Mouse (Mus musculus) kidney, embryonic 15.5 days (tissue): ENCODE results near the gene Gstt3. TPM values are rescaled to one million over a fixed set of nuclear protein-coding genes. Genes with fewer than 3 reads are reported as not detected.

Experiments
- ATAC-seq: fragments of 200-750 bp; cut with Nextera tagmentation; replicated peaks from 2 replicates; pipeline ENCODE4 v1.8.0; 2017; ENCODE audit warnings: moderate TSS enrichment; ENCODE audit not compliant: low FRiP score
- H3K27ac ChIP-seq: fragments of 300-500 bp; sonication (generic); 2 replicates; pipeline ENCODE4 v1.5.1; 2015; ENCODE audit warnings: mild to moderate bottlenecking, inconsistent platforms
- H3K27me3 ChIP-seq: fragments of 300-500 bp; sonication (generic); 2 replicates; pipeline ENCODE4 v1.6.1; 2015; ENCODE audit warnings: inconsistent platforms
- H3K36me3 ChIP-seq: fragments of 300-500 bp; sonication (generic); 2 replicates; pipeline ENCODE4 v1.6.1; 2015; ENCODE audit warnings: inconsistent platforms
- H3K4me1 ChIP-seq: fragments of 300-500 bp; sonication (generic); 2 replicates; pipeline ENCODE4 v1.6.1; 2015; ENCODE audit warnings: inconsistent platforms
- H3K4me2 ChIP-seq: fragments of 300-500 bp; sonication (generic); 2 replicates; pipeline ENCODE4 v1.6.1; 2015; ENCODE audit warnings: moderate library complexity, mild to moderate bottlenecking, inconsistent platforms
- H3K4me3 ChIP-seq: fragments of 300-500 bp; sonication (generic); replicated peaks from 2 replicates; pipeline ENCODE4 v1.5.1; 2015; ENCODE audit warnings: mild to moderate bottlenecking, inconsistent platforms
- H3K9ac ChIP-seq: fragments of 300-500 bp; sonication (generic); 2 replicates; pipeline ENCODE4 v1.6.1; 2015; ENCODE audit warnings: mild to moderate bottlenecking, inconsistent platforms
- H3K9me3 ChIP-seq: fragments of 300-500 bp; sonication (generic); replicated peaks from 2 replicates; pipeline ENCODE4 v1.6.1; 2016; ENCODE audit warnings: inconsistent platforms
- WGBS: fragments of 180-500 bp; shearing (Covaris S2); methylation state at CpG from one replicate; pipeline ENCODE4 v1.1.7; 2015; ENCODE audit warnings: mixed read lengths; 5-methylcytosine and 5-hydroxymethylcytosine counted together
- polyA plus RNA-seq: library from polyadenylated mRNA; unstranded; fragments of >200 nt; fragmentation: Nextera tagmentation; extraction: Ambion mirVana; gene quantifications from 2 replicates; pipeline ENCODE4 v1.2.1, GENCODE M21; 2015

Gstt3 gene
- polyA plus RNA-seq, 1 experiment from 2014 or later, result 42.2 TPM

GRCm38 (mm10) chr10:75744017-75744416 lies 37.2 kb downstream of the Gstt3 start:
- Histone ChIP-seq H3K4me1 (no peaks in the 10 kb centered on the region), H3K27me3 (no peaks in the 10 kb centered on the region), H3K9me3 (no peaks in the 10 kb centered on the region), H3K9ac (no peak overlapping the region), H3K4me2 (no peak overlapping the region), H3K36me3 (peaks cover 93% of the 10 kb centered on the region), H3K27ac (no peak overlapping the region), H3K4me3 (no peak overlapping the region)
- 39% methylated on average over 3 of the region's 3 CpGs for WGBS
- ATAC-seq, result peak; percentile 85

GRCm38 (mm10) chr10:75743369-75743768 lies 37.8 kb downstream of the Gstt3 start:
- no peak overlapping the region for H3K4me2 ChIP-seq
- 92% methylated on average over 12 of the region's 12 CpGs for WGBS
- no peaks in the 10 kb centered on the region for H3K4me1 ChIP-seq
- no peak overlapping the region for H3K27ac ChIP-seq
- H3K9ac ChIP-seq, result no peak overlapping the region
- H3K4me3 ChIP-seq, result no peak overlapping the region
- no peak for ATAC-seq
- peaks cover 93% of the 10 kb centered on the region for H3K36me3 ChIP-seq
- H3K27me3 ChIP-seq, result no peaks in the 10 kb centered on the region
- H3K9me3 ChIP-seq, result no peaks in the 10 kb centered on the region

DNA sequence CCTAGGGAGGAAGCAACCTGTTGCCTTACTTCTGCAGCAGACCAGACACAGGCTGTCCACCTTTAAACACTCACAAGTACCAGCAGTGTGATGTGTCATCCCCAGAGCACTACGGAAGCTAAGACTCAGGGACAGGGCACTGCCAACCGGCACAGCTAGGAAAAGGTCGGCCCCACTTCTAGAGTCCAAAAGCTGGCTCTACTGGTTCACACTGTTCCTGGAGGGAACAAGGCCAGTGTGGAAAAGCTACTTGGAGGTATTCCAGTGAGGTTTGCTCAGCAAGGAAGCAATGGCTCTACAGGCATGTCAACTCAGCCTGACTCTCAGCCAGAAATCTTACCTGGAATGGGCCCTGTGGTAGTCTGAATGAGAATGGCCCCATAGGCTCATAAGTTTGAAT lies 40.3 kb downstream of the Gstt3 start:
- no peak overlapping the region for H3K4me2 ChIP-seq
- H3K27me3 ChIP-seq, result no peaks in the 10 kb centered on the region
- H3K4me1 ChIP-seq, result no peaks in the 10 kb centered on the region
- H3K9me3 ChIP-seq, result no peaks in the 10 kb centered on the region
- H3K36me3 ChIP-seq, result peaks cover 92% of the 10 kb centered on the region
- no peak for ATAC-seq
- WGBS, result 96% methylated on average over 3 of the region's 3 CpGs
- H3K27ac ChIP-seq, result no peak overlapping the region
- no peak overlapping the region for H3K9ac ChIP-seq
- H3K4me3 ChIP-seq, result no peak overlapping the region

GRCm38 (mm10) chr10:75725449-75725848 lies 55.8 kb downstream of the Gstt3 start:
- no peak for ATAC-seq
- no peaks in the 10 kb centered on the region for H3K9me3 ChIP-seq
- peaks cover 93% of the 10 kb centered on the region for H3K36me3 ChIP-seq
- no peaks in the 10 kb centered on the region for H3K27me3 ChIP-seq
- H3K4me2 ChIP-seq, result no peak overlapping the region
- H3K4me1 ChIP-seq, result no peaks in the 10 kb centered on the region
- 93% methylated on average over 7 of the region's 7 CpGs for WGBS
- H3K9ac ChIP-seq, result no peak overlapping the region
- H3K4me3 ChIP-seq, result no peak overlapping the region
- no peak overlapping the region for H3K27ac ChIP-seq

Other genes with a start within 250 kb of the Gstt3 start
- 3.0 and 3.1 TPM in 2 replicates for gene Lrrc75b, start 221.1 kb downstream of the Gstt3 start, polyA plus RNA-seq
- gene Ggt1, start 219.8 kb downstream of the Gstt3 start, polyA plus RNA-seq, result 128 and 137 TPM in 2 replicates
- 6.7 and 7.7 TPM in 2 replicates for gene Ggt5, start 192.1 kb downstream of the Gstt3 start, polyA plus RNA-seq
- 16.5 and 22.6 TPM in 2 replicates for gene Susd2, start 137.4 kb downstream of the Gstt3 start, polyA plus RNA-seq
- gene Cabin1, start 17.1 kb downstream of the Gstt3 start, polyA plus RNA-seq, result 35.1 and 37.8 TPM in 2 replicates
- 81.8 and 84.2 TPM in 2 replicates for gene Ddt, start 8.0 kb downstream of the Gstt3 start, polyA plus RNA-seq
- 0.40 TPM in 1 of 2 replicates, not detected in the other for gene Gm20441, start 460 bp downstream of the Gstt3 start, polyA plus RNA-seq
- 12.6 and 15.8 TPM in 2 replicates for gene Gstt1, start 17.2 kb upstream of the Gstt3 start, polyA plus RNA-seq
- not detected in 2 replicates for gene Gstt4, start 41.1 kb upstream of the Gstt3 start, polyA plus RNA-seq
- 38.2 and 39.6 TPM in 2 replicates for gene Gstt2, start 56.0 kb upstream of the Gstt3 start, polyA plus RNA-seq
- gene Mif, start 78.8 kb upstream of the Gstt3 start, polyA plus RNA-seq, result 2,032 and 2,056 TPM in 2 replicates
- 3.3 and 5.0 TPM in 2 replicates for gene Derl3, start 112.0 kb upstream of the Gstt3 start, polyA plus RNA-seq
- gene Smarcb1, start 140.2 kb upstream of the Gstt3 start, polyA plus RNA-seq, result 219 and 239 TPM in 2 replicates
- 140 and 148 TPM in 2 replicates for gene Chchd10, start 151.7 kb upstream of the Gstt3 start, polyA plus RNA-seq
- 48.2 and 57.3 TPM in 2 replicates for gene Mmp11, start 155.1 kb upstream of the Gstt3 start, polyA plus RNA-seq
- 0.30 and 1.0 TPM in 2 replicates for gene Gm867, start 159.3 kb upstream of the Gstt3 start, polyA plus RNA-seq
- 0.57 and 1.2 TPM in 2 replicates for gene Vpreb3, start 161.6 kb upstream of the Gstt3 start, polyA plus RNA-seq
- 0.05 TPM in 1 of 2 replicates, not detected in the other for gene Gm5134, start 173.1 kb upstream of the Gstt3 start, polyA plus RNA-seq